Mouse (Mus musculus) ovary, postnatal 10 days (tissue): ENCODE data around the gene Tapbpl.
A peak's percentile ranks its signal among the peaks of the same experiment; 100 is the strongest.

Experiments used
- DNase-seq: peaks from one replicate; pipeline ENCODE4 v3.0.0; 2022; ENCODE audit warnings: low spot score

Gene Tapbpl

DNA sequence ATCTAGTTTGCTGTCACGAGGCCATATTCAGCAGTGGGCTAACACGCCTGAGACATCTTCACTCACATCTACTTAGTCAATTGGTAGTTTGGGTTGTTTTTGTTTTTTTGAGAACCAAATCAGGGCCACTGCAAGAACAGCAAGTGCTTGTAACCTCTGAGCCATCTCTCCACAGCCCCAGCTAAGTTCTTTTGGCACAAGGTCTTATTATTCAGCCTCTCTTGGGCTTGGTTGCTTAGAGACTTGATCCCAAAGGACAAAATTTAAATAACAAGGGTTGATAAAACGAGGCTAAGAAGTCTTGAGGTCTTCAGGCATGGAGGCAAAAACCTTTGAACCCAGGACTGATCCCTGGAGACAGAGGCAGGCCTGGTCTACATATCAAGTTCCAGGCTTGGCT lies 35.4 kb downstream of the Tapbpl start:
- DNase-seq, result no peak

GRCm38 (mm10) chr6:125195541-125196075 lies 36.1 kb downstream of the Tapbpl start:
- DNase-seq, result no peak

DNA sequence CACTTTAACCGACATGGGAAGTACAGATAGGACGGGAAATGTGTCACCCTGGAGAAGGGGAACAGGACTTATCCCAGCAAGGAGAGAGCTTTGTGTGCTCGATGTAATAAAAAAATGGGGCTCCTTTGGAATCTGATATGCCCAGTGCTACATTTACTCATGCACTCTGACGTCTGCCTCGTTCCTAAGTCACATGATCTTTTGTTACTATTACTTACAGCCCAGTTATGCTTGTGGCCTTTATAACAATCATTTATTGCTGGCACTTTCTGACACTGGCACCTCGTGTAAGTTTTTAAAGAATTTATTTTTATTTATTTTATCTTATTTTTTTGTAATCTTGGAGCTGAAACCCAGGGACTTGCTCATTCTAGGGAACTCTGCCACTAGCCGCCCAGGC lies 38.3 kb downstream of the Tapbpl start:
- DNase-seq, result no peak

GRCm38 (mm10) chr6:125192841-125193240 lies 38.8 kb downstream of the Tapbpl start:
- no peak for DNase-seq

DNA sequence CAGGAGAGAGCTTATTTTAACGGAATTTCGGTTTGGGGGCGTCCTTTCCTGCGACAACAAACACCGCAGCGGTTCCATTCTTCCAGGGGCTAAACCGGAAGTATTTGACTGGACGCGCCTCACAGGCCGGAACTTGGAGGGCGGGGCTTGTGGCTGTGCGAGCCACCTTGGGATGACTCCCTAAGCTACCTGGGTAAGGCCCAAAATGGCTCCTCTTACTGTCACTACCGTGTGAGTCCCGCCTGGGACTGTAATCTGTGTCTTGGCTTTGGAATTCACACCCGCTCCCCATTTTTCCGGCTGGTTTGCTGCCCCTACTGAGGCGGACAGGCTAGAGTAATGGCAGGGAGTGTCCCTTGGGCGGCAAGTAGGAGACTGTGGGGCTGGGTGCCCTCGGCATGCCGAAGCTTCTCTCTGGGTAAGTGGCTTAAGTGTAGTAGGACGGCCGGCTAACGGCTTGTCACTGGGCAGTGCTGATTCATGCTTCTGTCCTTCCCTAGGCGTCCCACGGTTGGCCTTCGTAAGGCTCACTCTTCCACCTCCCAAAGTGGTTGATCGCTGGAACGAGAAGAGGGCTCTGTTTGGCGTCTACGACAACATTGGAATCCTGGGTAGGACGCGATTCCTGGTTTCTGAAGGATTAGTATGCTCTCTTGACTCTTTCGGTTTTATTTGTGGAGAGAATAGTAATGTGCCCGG lies 39.5 kb downstream of the Tapbpl start:
- DNase-seq, result peak; percentile 69

GRCm38 (mm10) chr6:125191332-125192015 lies 40.2 kb downstream of the Tapbpl start, which contains the start of the genes Ncapd2 and Mrpl51:
TSS of gene Ncapd2 (minus strand) at chr6:125191701.
TSS of gene Mrpl51 (plus strand) at chr6:125191801.
- peak; percentile 88 for DNase-seq

- DNase-seq, result no peak
Measured at GRCm38 (mm10) chr6:125190816-125191215, 40.8 kb downstream of the Tapbpl start.

DNA sequence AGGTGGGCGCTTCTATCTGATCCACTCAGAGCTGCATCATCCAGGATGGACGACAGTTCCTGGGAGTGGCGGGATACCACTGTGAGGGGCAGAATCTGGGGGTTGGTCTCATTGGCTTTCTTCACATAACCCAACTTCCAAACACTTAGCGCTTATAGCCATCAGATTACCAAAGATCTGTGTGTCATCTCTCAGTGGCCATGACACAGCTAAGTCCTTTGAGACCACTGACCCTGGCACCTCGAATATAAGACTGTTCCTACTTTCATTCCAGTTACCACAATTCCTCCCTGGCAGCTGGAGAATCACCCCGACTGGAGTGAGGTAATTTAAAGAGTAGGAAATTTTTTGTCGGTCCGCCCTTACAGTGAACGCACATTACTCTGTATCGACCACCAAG lies 45.5 kb downstream of the Tapbpl start:
- DNase-seq, result no peak

DNA sequence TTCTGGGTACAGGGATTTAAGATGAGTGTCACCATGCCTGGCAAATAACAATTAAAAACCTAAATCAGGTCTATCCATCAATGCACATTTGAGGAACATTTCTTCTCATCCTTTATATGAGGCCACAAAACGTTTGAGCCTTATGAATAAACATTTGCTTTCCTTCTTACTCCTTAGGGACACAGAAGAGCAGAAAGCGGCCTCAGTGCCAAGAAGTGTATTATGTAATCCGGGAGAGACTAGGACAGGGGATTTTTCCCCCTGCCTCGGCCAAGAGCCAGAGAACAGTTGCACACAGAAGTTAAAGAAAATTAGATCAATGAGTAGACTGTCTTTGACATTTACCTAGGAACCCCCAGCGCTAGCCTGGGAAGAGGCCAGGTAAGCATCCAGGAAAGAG lies 49.5 kb downstream of the Tapbpl start:
- no peak for DNase-seq

DNA sequence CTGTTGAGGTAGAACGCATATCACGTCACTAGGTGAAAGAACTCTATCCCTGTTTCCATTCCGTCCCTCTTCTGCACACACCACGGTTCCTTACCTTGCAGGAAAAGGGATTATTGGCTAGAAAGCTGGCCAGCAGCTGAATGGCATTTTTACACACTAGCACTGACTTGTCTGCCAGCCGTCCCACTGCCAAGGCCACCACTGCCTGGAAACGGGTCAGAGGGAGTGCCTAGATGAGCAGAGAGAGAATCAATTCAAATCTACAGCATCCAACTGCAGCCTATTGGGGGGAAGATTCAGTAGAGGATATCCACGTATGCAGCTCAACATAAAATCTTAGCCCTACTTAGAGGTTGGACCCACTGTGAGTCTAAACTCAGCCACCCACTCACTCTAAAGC lies 52.1 kb downstream of the Tapbpl start:
- no peak for DNase-seq

GRCm38 (mm10) chr6:125175469-125175868 lies 56.2 kb downstream of the Tapbpl start:
- DNase-seq, result no peak
